Mouse (Mus musculus): Measurements from ENCODE around the gene Rgs1.

DNA sequence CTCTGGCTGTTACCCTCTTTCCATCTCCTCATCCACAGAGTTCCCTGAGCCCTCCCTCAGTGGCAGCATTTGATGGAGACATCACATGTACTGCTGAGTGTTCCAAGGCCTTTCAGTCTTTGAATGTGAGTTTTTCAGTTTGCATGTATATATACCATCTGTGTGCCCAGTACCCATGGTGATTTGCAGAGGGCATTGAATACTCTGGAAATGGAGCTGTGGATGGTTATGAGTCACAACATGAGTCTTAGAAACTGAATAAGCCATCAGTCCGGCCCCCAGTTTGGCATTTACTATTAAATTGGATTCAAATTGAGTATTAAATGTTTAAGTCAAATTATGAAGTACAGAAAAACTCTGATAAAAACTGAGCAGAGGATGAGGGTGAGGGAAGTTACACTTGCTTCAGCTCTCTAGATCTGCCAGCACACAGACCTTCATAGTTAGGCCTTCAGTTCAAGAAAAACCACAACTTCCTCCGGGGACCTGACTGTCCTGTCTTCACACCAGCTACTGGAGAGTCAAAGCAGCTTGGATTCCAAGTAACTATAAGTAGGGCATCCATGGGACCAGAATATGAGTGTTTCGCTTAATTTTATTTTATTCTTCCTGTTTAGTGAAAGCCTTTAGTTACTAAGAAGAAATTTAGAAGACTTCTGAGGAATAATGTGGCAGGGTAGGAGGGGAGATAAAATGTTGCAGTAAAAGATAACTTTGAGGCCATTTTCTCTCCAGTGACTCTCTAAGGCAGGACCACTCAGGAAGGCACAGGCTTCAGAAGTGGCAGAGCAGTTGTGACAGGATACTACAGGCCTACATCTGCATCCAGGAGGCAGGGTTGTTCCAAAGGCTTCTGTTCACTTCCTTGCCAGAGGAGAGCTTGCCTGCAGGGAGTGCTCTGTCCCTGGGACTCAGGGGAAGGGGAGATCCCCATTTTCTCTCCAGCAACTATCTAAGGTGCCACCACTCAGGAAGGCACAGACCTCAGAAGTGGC, 34.3 kb upstream of the Rgs1 start:
- no peak for TF ChIP-seq EP300 (optimal IDR thresholded peaks at IDR 0.05)
- no peak for TF ChIP-seq CTCF (IDR thresholded peaks at IDR 0.05; ENCODE audit: low read depth)
